In the genomic region with DNA sequence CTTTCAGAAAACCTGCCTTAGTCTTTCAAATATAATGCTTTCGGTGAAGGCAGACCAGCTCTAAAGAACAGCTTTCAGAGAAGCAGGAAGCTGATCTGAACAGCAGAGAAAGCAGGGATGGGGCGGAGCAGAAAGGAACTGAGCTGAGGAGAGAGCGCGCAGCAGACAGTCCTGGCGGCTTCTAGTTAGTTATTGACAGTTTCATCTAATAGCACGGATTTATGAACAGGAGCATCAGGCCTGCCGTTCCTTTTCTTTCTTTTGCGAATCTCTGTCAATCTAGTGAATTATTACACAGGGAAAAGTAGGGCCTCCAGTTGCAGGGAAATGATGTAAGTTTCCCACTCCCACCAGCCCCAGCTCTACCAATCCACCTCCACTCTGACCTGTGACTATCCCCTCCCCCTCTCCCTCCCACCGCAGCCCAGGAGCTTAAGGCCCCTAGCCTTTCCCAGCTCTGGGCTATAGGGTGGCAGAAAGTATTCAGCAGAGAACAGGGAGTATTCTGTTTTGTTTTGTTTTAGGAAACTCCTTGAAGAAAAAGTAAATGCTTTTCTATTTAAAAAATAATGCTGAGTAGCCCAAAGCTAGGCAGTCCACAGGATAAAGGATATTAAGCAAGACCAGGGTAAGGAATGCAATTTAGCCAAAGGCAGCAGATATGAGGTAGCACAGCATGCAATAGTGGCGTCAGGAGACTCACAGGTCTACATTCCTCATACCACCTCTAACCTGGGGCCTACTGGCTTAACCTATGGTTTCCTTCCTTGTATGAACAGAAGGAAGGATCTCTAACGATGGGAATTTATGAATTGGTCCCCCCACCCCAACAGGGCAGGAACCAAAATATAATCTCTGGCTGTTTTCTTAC, we compare ENCODE assay signal across 8 mouse cellular contexts.
A peak's percentile ranks its signal among the peaks of the same experiment; 100 is the strongest.
DNase-seq lines count a peak whose midpoint lies in the region; ATAC-seq and TF ChIP-seq lines count a peak whose summit lies in the region.

No protein-coding gene starts in this region.

- H3K4me3 ChIP-seq in intestine, postnatal 0 days (ENCODE audit: low read depth, low read length) = peak overlapping the region; percentile 47
- H3K4me3 ChIP-seq in megakaryocyte, embryonic 14.5 days (replicated peaks) = peak overlapping the region; percentile 90

- peak overlapping the region; percentile 45 for H3K9ac ChIP-seq in intestine, postnatal 0 days (ENCODE audit: low read depth, low read length)

- WGBS in intestine, postnatal 0 days = 8% methylated on average over 11 of the region's 11 CpGs

- no peaks in the 10 kb centered on the region; the same call in 1 of the 2 replicates for H3K4me1 ChIP-seq in intestine, postnatal 0 days (replicated peaks; ENCODE audit: control insufficient read depth, insufficient read depth, low read length)
- peaks cover 37% of the 10 kb centered on the region for H3K4me1 ChIP-seq in megakaryocyte, embryonic 14.5 days

- no peaks in the 10 kb centered on the region for H3K27me3 ChIP-seq in intestine, postnatal 0 days (replicated peaks; ENCODE audit: control insufficient read depth, insufficient read depth, low read length)
- H3K27me3 ChIP-seq in megakaryocyte, embryonic 14.5 days (replicated peaks) = no peaks in the 10 kb centered on the region
- H3K27me3 ChIP-seq in splenic B cell, adult 2 months (ENCODE audit: control insufficient read depth, insufficient read depth, low read length, poor library complexity, severe bottlenecking) = no peaks in the 10 kb centered on the region

- H3K4me2 ChIP-seq in intestine, postnatal 0 days (replicated peaks; ENCODE audit: low read depth) = peak overlapping the region; percentile 67

- ATAC-seq in intestine, postnatal 0 days = peak; percentile 94

- no peak for TF ChIP-seq CTCF in intestine, postnatal 0 days (IDR thresholded peaks at IDR 0.05; ENCODE audit: low read depth)

- peak; percentile 13 for DNase-seq in ovary, postnatal 14 days (ENCODE audit: low spot score)
- DNase-seq in ovary, postnatal 10 days (ENCODE audit: low spot score) = no peak
- DNase-seq in cerebellum, postnatal 14 days = peak; percentile 64 to 66
- DNase-seq in heart, adult 18-20 months = peak; percentile 39 to 57
- peak; percentile 30 to 52 for DNase-seq in left cerebral cortex, postnatal 25 days (ENCODE audit: low spot score in 2 of 2)
- peak; percentile 25 for DNase-seq in splenic B cell, adult 2 months (ENCODE audit: low read depth, low spot score)

- no peaks in the 10 kb centered on the region for H3K36me3 ChIP-seq in intestine, postnatal 0 days (ENCODE audit: control insufficient read depth, insufficient read depth)
- H3K36me3 ChIP-seq in megakaryocyte, embryonic 14.5 days (replicated peaks; ENCODE audit: low read length) = no peaks in the 10 kb centered on the region
- H3K36me3 ChIP-seq in splenic B cell, adult 2 months (ENCODE audit: control insufficient read depth, insufficient read depth, low read length, poor library complexity, severe bottlenecking) = no peaks in the 10 kb centered on the region

- peak overlapping the region; percentile 75 for H3K27ac ChIP-seq in intestine, postnatal 0 days (ENCODE audit: low read depth, low read length)

- intact Hi-C loops in left cerebral cortex, postnatal 25 days (cut with DNase I) = no loop called here

- no peaks in the 10 kb centered on the region for H3K9me3 ChIP-seq in intestine, postnatal 0 days (ENCODE audit: control insufficient read depth)
- no peaks in the 10 kb centered on the region for H3K9me3 ChIP-seq in megakaryocyte, embryonic 14.5 days
